Mouse (Mus musculus) intestine, embryonic 14.5 days (tissue): ENCODE results near the gene Erc2. TPM values are rescaled to one million over a fixed set of nuclear protein-coding genes. Genes with fewer than 3 reads are reported as not detected.

Source experiments
- ATAC-seq: fragments of 200-750 bp; cut with Nextera tagmentation; replicated peaks from 2 replicates; pipeline ENCODE4 v1.8.0; 2017; ENCODE audit warnings: low read depth, moderate number of reproducible peaks, moderate TSS enrichment, moderate library complexity; ENCODE audit not compliant: low FRiP score, low TSS enrichment
- DNase-seq: peaks from one replicate; pipeline ENCODE4 v3.0.0-alpha.2; 2018; ENCODE audit warnings: low spot score
- H3K27ac ChIP-seq: fragments of 300-500 bp; sonication (generic); 2 replicates; pipeline ENCODE4 v1.5.1; 2014; ENCODE audit warnings: low read depth, mild to moderate bottlenecking, control low read depth
- H3K27me3 ChIP-seq: fragments of 300-500 bp; sonication (generic); replicated peaks from 2 replicates; pipeline ENCODE4 v1.6.1; 2014; ENCODE audit warnings: low read length, control low read depth; ENCODE audit not compliant: control insufficient read depth, insufficient read depth
- H3K36me3 ChIP-seq: fragments of 300-500 bp; sonication (generic); 2 replicates; pipeline ENCODE4 v1.6.1; 2014; ENCODE audit warnings: low read length, control low read depth; ENCODE audit not compliant: control insufficient read depth, insufficient read depth
- H3K4me1 ChIP-seq: fragments of 300-500 bp; sonication (generic); replicated peaks from 2 replicates; pipeline ENCODE4 v1.6.1; 2014; ENCODE audit warnings: low read length, control low read depth, mixed read lengths; ENCODE audit not compliant: control insufficient read depth, insufficient read depth
- H3K4me2 ChIP-seq: fragments of 300-500 bp; sonication (generic); 2 replicates; pipeline ENCODE4 v1.6.1; 2014; ENCODE audit warnings: low read length
- H3K4me3 ChIP-seq: fragments of 300-500 bp; sonication (generic); 2 replicates; pipeline ENCODE4 v1.5.1; 2014; ENCODE audit warnings: low read depth, low read length, control low read depth, mixed read lengths
- H3K9ac ChIP-seq: fragments of 300-500 bp; sonication (generic); 2 replicates; pipeline ENCODE4 v1.6.1; 2014; ENCODE audit warnings: mild to moderate bottlenecking, low read length
- H3K9me3 ChIP-seq: fragments of 300-500 bp; sonication (generic); 2 replicates; pipeline ENCODE4 v1.6.1; 2016; ENCODE audit warnings: low read length, control low read depth; ENCODE audit not compliant: control insufficient read depth
- WGBS: fragments of 180-500 bp; shearing (Covaris S2); extraction: QIAGEN DNeasy Blood & Tissue Kit; methylation state at CpG from one replicate; pipeline ENCODE4 v1.1.7; 2014; 5-methylcytosine and 5-hydroxymethylcytosine counted together
- polyA plus RNA-seq: library from polyadenylated mRNA; unstranded; fragments of >200 nt; fragmentation: Nextera tagmentation; extraction: Ambion mirVana; gene quantifications from 2 replicates; pipeline ENCODE4 v1.2.1, GENCODE M21; 2014

Gene Erc2
- polyA plus RNA-seq, 1 experiment from 2014 or later: 7.8 TPM

GRCm38 (mm10) chr14:27927369-27927768, 305.1 kb downstream of the Erc2 start:
- Histone ChIP-seq H3K27me3 (no peaks in the 10 kb centered on the region), H3K36me3 (no peaks in the 10 kb centered on the region), H3K4me3 (no peak overlapping the region), H3K27ac (no peak overlapping the region), H3K4me2 (no peak overlapping the region), H3K9ac (no peak overlapping the region), H3K9me3 (no peaks in the 10 kb centered on the region), H3K4me1 (no peaks in the 10 kb centered on the region)
- 91% methylated on average over 3 of the region's 3 CpGs for WGBS
- DNase-seq: no peak
- no peak for ATAC-seq

DNA sequence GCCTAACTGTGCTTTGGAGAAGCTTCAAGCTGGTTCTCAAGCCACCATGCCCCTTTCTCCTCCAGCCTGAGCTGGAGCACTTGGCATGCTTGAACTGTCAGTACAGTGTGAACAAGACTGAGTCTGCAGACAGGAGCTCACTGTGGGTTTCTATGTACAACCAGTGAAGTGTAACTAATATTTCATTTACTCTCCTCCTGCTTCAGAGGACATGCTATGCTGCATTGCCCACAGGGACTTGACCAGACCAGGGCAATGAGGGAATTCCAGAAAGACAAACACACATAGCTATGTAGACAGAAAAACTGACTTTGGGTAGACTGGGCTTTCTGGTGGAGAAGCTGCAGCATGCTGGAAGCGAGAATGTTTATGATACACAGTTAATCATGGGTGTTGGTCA, 311.3 kb downstream of the Erc2 start:
- H3K9me3 ChIP-seq: no peaks in the 10 kb centered on the region
- ATAC-seq: no peak
- 62% methylated on average over 1 of the region's 1 CpGs for WGBS

DNA sequence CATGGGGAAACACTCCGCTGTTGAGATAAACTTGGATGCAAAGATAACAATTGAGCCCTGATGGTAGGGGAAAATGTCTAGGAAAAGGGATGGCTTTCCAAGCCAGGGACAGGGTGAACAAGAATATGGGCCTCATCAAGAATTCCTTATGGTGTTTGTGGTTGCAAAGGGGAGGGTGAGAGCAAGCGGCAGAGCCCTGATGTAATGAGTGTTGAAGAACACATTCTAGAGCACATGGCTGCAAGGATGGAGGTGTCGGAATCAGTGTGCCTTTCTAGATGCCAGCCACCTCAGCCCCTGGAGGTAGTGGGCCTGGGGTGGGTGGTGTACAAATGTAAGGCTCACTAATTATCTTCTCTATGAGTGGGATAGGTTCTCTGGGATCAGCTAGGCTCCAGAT, 313.5 kb downstream of the Erc2 start:
- H3K4me2 ChIP-seq: no peak overlapping the region
- DNase-seq (no peak), ATAC-seq (no peak)
- no peaks in the 10 kb centered on the region for H3K27me3 ChIP-seq
- H3K9me3 ChIP-seq: no peaks in the 10 kb centered on the region
- H3K4me1 ChIP-seq: no peaks in the 10 kb centered on the region
- no peak overlapping the region for H3K9ac ChIP-seq
- 90% methylated on average over 3 of the region's 3 CpGs for WGBS
- H3K27ac ChIP-seq: no peak overlapping the region
- H3K36me3 ChIP-seq: no peaks in the 10 kb centered on the region
- no peak overlapping the region for H3K4me3 ChIP-seq

More for the DNA sequence above, 311.3 kb downstream of the Erc2 start:
- Histone ChIP-seq H3K9ac (no peak overlapping the region), H3K4me2 (no peak overlapping the region), H3K27me3 (no peaks in the 10 kb centered on the region), H3K36me3 (no peaks in the 10 kb centered on the region), H3K4me1 (no peaks in the 10 kb centered on the region), H3K27ac (no peak overlapping the region), H3K4me3 (no peak overlapping the region)
- DNase-seq: no peak

- Histone ChIP-seq H3K36me3 (no peaks in the 10 kb centered on the region), H3K27ac (no peak overlapping the region), H3K4me1 (no peaks in the 10 kb centered on the region), H3K4me3 (no peak overlapping the region), H3K9ac (no peak overlapping the region), H3K27me3 (no peaks in the 10 kb centered on the region), H3K9me3 (no peaks in the 10 kb centered on the region), H3K4me2 (no peak overlapping the region)
- 68% methylated on average over 2 of the region's 2 CpGs for WGBS
- no peak for ATAC-seq
- no peak for DNase-seq
Observed at GRCm38 (mm10) chr14:27937922-27938321, 315.7 kb downstream of the Erc2 start.

DNA sequence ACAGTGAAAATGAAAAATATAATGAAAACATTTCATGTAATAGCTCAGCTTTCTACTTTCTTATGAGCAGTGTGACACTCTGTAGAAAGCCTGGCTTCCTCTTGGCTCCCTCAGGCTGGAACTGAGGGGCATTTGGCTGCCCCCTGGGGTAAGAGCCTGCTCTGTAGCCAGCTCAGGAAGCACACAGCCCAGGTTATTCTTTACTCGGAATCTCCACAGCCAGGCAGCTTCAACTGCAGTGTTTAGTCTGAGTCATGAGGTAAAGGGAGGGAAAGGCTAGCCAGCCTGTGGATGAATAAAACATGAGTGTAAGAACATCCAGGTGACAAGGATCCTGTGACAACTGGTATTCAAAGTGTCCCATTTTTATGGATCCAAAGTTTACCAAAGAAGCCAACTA, 323.0 kb downstream of the Erc2 start:
- Histone ChIP-seq H3K27ac (no peak overlapping the region), H3K9ac (no peak overlapping the region), H3K4me1 (no peaks in the 10 kb centered on the region), H3K36me3 (no peaks in the 10 kb centered on the region), H3K4me3 (no peak overlapping the region), H3K4me2 (no peak overlapping the region), H3K27me3 (no peaks in the 10 kb centered on the region), H3K9me3 (no peaks in the 10 kb centered on the region)
- no peak for ATAC-seq
- no peak for DNase-seq
- 44% methylated on average over 1 of the region's 1 CpGs for WGBS

- H3K9me3 ChIP-seq: no peaks in the 10 kb centered on the region
- H3K27ac ChIP-seq: no peak overlapping the region
- no peaks in the 10 kb centered on the region for H3K27me3 ChIP-seq
- H3K36me3 ChIP-seq: no peaks in the 10 kb centered on the region
- 83% methylated on average over 5 of the region's 5 CpGs for WGBS
- no peak overlapping the region for H3K9ac ChIP-seq
- H3K4me1 ChIP-seq: no peaks in the 10 kb centered on the region
- H3K4me2 ChIP-seq: no peak overlapping the region
- no peak overlapping the region for H3K4me3 ChIP-seq
- ATAC-seq (no peak), DNase-seq (no peak)
Observed at GRCm38 (mm10) chr14:27946211-27946610, 324.0 kb downstream of the Erc2 start.

DNA sequence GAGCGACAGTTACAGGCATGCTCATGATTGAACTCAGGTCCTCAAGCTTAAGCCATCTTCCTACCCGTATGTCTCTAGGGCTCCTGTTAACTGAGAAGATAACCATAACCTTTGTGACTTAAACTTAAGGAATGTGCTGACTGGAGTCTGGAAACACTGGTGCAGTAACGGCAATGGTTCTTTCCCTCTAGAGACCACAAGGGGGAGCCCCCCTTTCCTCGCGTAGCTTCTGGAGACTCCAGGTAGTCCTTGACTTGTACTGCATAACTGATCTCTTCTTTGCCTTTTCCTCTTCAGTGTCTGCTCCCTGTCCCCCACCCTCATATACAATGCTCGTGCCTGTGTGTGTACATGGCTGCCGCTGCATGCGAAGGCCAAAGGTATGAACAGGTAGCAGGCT, 326.2 kb downstream of the Erc2 start:
- H3K9ac ChIP-seq: no peak overlapping the region
- no peaks in the 10 kb centered on the region for H3K36me3 ChIP-seq
- no peak overlapping the region for H3K4me3 ChIP-seq
- no peaks in the 10 kb centered on the region for H3K9me3 ChIP-seq
- DNase-seq (no peak), ATAC-seq (no peak)
- H3K4me2 ChIP-seq: no peak overlapping the region
- no peaks in the 10 kb centered on the region for H3K27me3 ChIP-seq
- H3K4me1 ChIP-seq: no peaks in the 10 kb centered on the region
- WGBS: 70% methylated on average over 8 of the region's 8 CpGs
- no peak overlapping the region for H3K27ac ChIP-seq

- H3K4me1 ChIP-seq: no peaks in the 10 kb centered on the region
- no peaks in the 10 kb centered on the region for H3K36me3 ChIP-seq
- H3K4me3 ChIP-seq: no peak overlapping the region
- no peak for DNase-seq
- H3K4me2 ChIP-seq: no peak overlapping the region
- no peak for ATAC-seq
- H3K27ac ChIP-seq: no peak overlapping the region
- no peaks in the 10 kb centered on the region for H3K27me3 ChIP-seq
- H3K9ac ChIP-seq: no peak overlapping the region
- H3K9me3 ChIP-seq: no peaks in the 10 kb centered on the region
Observed at GRCm38 (mm10) chr14:27953814-27954213, 331.6 kb downstream of the Erc2 start.

DNA sequence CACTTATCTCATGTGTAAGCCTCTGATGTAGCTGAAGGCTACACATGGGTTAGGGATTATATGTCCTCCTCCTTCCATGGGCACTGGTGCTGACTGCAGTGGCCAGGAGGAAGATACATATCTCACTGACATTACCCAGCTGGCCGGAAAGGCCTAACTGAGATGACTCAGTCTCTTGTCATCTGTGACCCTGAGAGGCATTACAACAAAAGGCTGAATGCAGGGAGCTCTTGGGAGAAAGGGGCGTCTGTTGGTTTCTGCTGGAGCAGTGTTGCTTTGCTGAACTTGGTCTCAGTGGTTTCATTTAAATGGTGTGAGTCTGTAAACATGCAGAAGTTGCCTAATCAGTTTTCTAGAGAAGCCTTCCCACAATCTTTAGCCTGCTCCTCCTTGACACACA, 334.6 kb downstream of the Erc2 start:
- no peak for DNase-seq
- H3K4me2 ChIP-seq: no peak overlapping the region
- no peak for ATAC-seq
- H3K27ac ChIP-seq: no peak overlapping the region
- no peaks in the 10 kb centered on the region for H3K27me3 ChIP-seq
- 29% methylated on average over 2 of the region's 2 CpGs for WGBS
- no peak overlapping the region for H3K4me3 ChIP-seq
- no peaks in the 10 kb centered on the region for H3K9me3 ChIP-seq
- no peaks in the 10 kb centered on the region for H3K4me1 ChIP-seq
- H3K9ac ChIP-seq: no peak overlapping the region
- no peaks in the 10 kb centered on the region for H3K36me3 ChIP-seq
